Mouse (Mus musculus) C2C12 (cell line): Measurements from ENCODE around the gene Agpat2.

Experiments used
- CTCF ChIP-seq: IDR thresholded peaks from one replicate; pipeline ENCODE4 v1.5.1; 2011; ENCODE audit not compliant: control insufficient read depth, insufficient read depth, insufficient read length
- MAX ChIP-seq: IDR thresholded peaks from one replicate; pipeline ENCODE4 v1.6.1; 2011; ENCODE audit warnings: mild to moderate bottlenecking, control low read depth

DNA sequence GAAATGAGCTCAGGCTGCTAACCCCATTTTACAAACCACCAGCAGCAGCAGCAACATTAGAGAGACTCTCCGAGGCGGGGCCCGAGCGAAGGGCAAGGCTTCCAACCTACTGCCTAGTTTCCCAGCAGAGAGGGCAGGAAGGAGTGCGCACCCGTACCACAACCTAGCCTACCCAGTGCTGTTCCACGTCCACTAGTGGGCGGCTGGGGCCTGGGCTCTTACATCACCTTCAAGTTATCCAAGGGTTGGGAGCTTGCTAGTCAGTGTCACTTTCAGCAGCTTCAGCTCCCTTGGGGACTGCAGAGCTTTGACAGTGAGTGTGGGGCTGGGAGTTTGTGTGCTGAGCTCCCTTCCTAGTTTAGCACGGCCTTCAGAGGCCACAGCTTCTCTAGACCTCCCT is 32.8 kb downstream of the Agpat2 start:
- TF ChIP-seq CTCF, result no peak
- no peak for TF ChIP-seq MAX
